Mouse (Mus musculus) lung, postnatal 0 days (tissue): ENCODE measurements around the gene Vps39. TPM values are rescaled to one million over a fixed set of nuclear protein-coding genes. Genes with fewer than 3 reads are reported as not detected.
A peak's percentile ranks its signal among the peaks of the same experiment; 100 is the strongest.

Experiments used
- ATAC-seq: fragments of 200-750 bp; cut with Nextera tagmentation; 2 replicates; pipeline ENCODE4 v1.8.0; 2017; ENCODE audit warnings: moderate library complexity
- DNase-seq: peaks from one replicate; pipeline ENCODE4 v3.0.0-alpha.2; 2016; ENCODE audit warnings: low spot score
- H3K27ac ChIP-seq: fragments of 300-500 bp; sonication (generic); 2 replicates; pipeline ENCODE4 v1.5.1; 2014; ENCODE audit warnings: antibody characterized with exemption, mild to moderate bottlenecking, low read length, mixed read lengths
- H3K27me3 ChIP-seq: fragments of 300-500 bp; sonication (generic); replicated peaks from 2 replicates; pipeline ENCODE4 v1.6.1; 2014; ENCODE audit warnings: low read length, mixed read lengths; ENCODE audit not compliant: insufficient read depth
- H3K36me3 ChIP-seq: fragments of 300-500 bp; sonication (generic); 2 replicates; pipeline ENCODE4 v1.6.1; 2014; ENCODE audit warnings: low read length, mixed read lengths; ENCODE audit not compliant: insufficient read depth
- H3K4me1 ChIP-seq: fragments of 300-500 bp; sonication (generic); 2 replicates; pipeline ENCODE4 v1.6.1; 2014; ENCODE audit warnings: antibody characterized with exemption, low read depth, low read length, mixed read lengths; ENCODE audit not compliant: insufficient read depth
- H3K4me2 ChIP-seq: fragments of 300-500 bp; sonication (generic); replicated peaks from 2 replicates; pipeline ENCODE4 v1.6.1; 2014; ENCODE audit warnings: low read depth, mild to moderate bottlenecking, low read length, moderate library complexity, mixed read lengths
- H3K4me3 ChIP-seq: fragments of 300-500 bp; sonication (generic); 2 replicates; pipeline ENCODE4 v1.5.1; 2014; ENCODE audit warnings: low read depth, low read length
- H3K9ac ChIP-seq: fragments of 300-500 bp; sonication (generic); replicated peaks from 2 replicates; pipeline ENCODE4 v1.6.1; 2014; ENCODE audit warnings: low read depth, mild to moderate bottlenecking
- H3K9me3 ChIP-seq: fragments of 300-500 bp; sonication (generic); 2 replicates; pipeline ENCODE4 v1.6.1; 2016; ENCODE audit warnings: low read length, mixed read lengths
- CTCF ChIP-seq: IDR thresholded peaks from 2 replicates; pipeline ENCODE4 v1.5.1; 2016; ENCODE audit warnings: antibody characterized with exemption, mild to moderate bottlenecking
- EP300 ChIP-seq: IDR thresholded peaks from 2 replicates; pipeline ENCODE4 v1.6.1; 2016; ENCODE audit warnings: antibody characterized with exemption, mild to moderate bottlenecking, control low read depth
- WGBS: fragments of 180-500 bp; shearing (Covaris S2); extraction: QIAGEN DNeasy Blood & Tissue Kit; methylation state at CpG from one replicate; pipeline ENCODE4 v1.1.7; 2014; 5-methylcytosine and 5-hydroxymethylcytosine counted together
- polyA plus RNA-seq: library from polyadenylated mRNA; unstranded; fragments of >200 nt; fragmentation: Nextera tagmentation; extraction: Ambion mirVana; gene quantifications from 2 replicates; pipeline ENCODE4 v1.2.1, GENCODE M21; 2015

The Vps39 gene
- polyA plus RNA-seq, 1 experiment from 2014 or later = 15.2 TPM

DNA sequence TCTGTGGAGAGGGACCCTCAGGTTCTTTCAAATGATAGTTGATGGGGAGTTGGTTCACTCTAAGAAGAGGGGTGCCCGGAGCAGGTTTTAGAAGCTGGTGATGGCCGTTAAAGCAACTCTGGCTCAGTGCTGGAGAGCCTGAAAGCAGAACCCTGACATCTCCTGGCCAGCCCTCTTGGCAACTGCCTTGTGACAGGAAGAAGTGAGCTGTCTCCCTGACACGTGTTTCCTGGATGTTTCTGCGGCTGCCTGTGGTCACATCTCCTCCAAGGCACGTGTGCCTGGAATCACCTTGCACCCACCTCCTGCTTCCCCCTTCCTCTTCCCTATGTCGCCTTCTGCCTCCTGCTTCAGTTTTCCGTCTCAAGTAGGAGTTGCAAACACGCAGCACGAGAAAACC lies 4.8 kb downstream of the Vps39 start:
- peaks cover 17% of the 10 kb centered on the region for H3K36me3 ChIP-seq
- H3K9me3 ChIP-seq = no peaks in the 10 kb centered on the region
- no peak overlapping the region for H3K4me2 ChIP-seq
- ATAC-seq = no peak
- WGBS = 60% methylated on average over 9 of the region's 9 CpGs
- DNase-seq = peak; percentile 19
- peaks cover 4% of the 10 kb centered on the region; the same call in 1 of the 2 replicates for H3K4me1 ChIP-seq
- H3K27me3 ChIP-seq = no peaks in the 10 kb centered on the region
- H3K4me3 ChIP-seq = no peak overlapping the region
- TF ChIP-seq CTCF (no peak), EP300 (no peak)
- H3K9ac ChIP-seq = no peak overlapping the region
- no peak overlapping the region for H3K27ac ChIP-seq

GRCm38 (mm10) chr2:120341741-120342140 lies 11.2 kb downstream of the Vps39 start:
- ATAC-seq (no peak), DNase-seq (no peak)
- Histone ChIP-seq H3K9ac (no peak overlapping the region), H3K4me3 (no peak overlapping the region), H3K36me3 (peaks cover 35% of the 10 kb centered on the region), H3K27ac (no peak overlapping the region), H3K4me2 (no peak overlapping the region), H3K27me3 (no peaks in the 10 kb centered on the region), H3K9me3 (no peaks in the 10 kb centered on the region), H3K4me1 (no peaks in the 10 kb centered on the region)
- 92% methylated on average over 1 of the region's 1 CpGs for WGBS
- TF ChIP-seq EP300 (no peak), CTCF (no peak)

DNA sequence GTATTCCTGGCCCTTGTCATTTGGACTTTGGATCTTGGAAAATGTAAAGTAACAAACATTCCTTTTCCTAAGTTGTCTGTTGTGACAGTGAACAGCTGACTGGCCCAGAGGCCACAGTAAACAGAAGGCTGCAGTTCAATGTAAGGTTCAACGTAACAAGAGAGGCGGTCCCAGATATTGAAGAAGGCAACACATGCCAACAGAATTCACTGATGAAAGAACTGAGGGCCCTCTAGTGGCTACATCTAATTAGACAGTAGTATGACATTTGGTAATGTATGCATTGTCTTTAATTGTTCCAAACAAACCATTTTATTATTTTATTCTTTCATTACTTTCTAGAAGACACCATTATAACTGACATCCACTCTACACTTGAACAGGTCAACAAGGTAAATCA lies 15.1 kb downstream of the Vps39 start:
- no peak overlapping the region for H3K9ac ChIP-seq
- peak; percentile 38 for TF ChIP-seq CTCF
- no peak for TF ChIP-seq EP300
- peaks cover 31% of the 10 kb centered on the region; the same call in 1 of the 2 replicates for H3K36me3 ChIP-seq
- H3K27me3 ChIP-seq = no peaks in the 10 kb centered on the region
- ATAC-seq (no peak), DNase-seq (peak; percentile 26)
- no peak overlapping the region for H3K4me2 ChIP-seq
- H3K9me3 ChIP-seq = no peaks in the 10 kb centered on the region
- no peak overlapping the region for H3K27ac ChIP-seq
- no peaks in the 10 kb centered on the region for H3K4me1 ChIP-seq
- 42% methylated on average over 2 of the region's 2 CpGs for WGBS
- no peak overlapping the region for H3K4me3 ChIP-seq

GRCm38 (mm10) chr2:120331575-120331974 lies 21.4 kb downstream of the Vps39 start:
- Histone ChIP-seq H3K9ac (no peak overlapping the region), H3K4me2 (no peak overlapping the region), H3K36me3 (peaks cover 31% of the 10 kb centered on the region; the same call in 1 of the 2 replicates), H3K27ac (no peak overlapping the region), H3K9me3 (no peaks in the 10 kb centered on the region), H3K27me3 (no peaks in the 10 kb centered on the region), H3K4me3 (no peak overlapping the region), H3K4me1 (no peaks in the 10 kb centered on the region)
- ATAC-seq (no peak), DNase-seq (no peak)
- WGBS = 83% methylated on average over 4 of the region's 4 CpGs
- TF ChIP-seq EP300 = no peak
- TF ChIP-seq CTCF = no peak

GRCm38 (mm10) chr2:120315077-120315476 lies 37.9 kb downstream of the Vps39 start:
- WGBS = 60% methylated on average over 4 of the region's 4 CpGs
- H3K27me3 ChIP-seq = no peaks in the 10 kb centered on the region
- no peaks in the 10 kb centered on the region for H3K9me3 ChIP-seq
- H3K4me2 ChIP-seq = no peak overlapping the region
- TF ChIP-seq EP300 (no peak), CTCF (no peak)
- no peak for ATAC-seq
- no peak overlapping the region for H3K27ac ChIP-seq
- H3K9ac ChIP-seq = no peak overlapping the region
- 0 out of 2 replicates have a peak, but pooled peaks cover 7% of the 10 kb centered on the region for H3K36me3 ChIP-seq
- H3K4me1 ChIP-seq = no peaks in the 10 kb centered on the region
- DNase-seq = peak; percentile 27
- no peak overlapping the region for H3K4me3 ChIP-seq

- no peaks in the 10 kb centered on the region for H3K4me1 ChIP-seq
- no peak for ATAC-seq
Measured at GRCm38 (mm10) chr2:120314487-120314886, 38.5 kb downstream of the Vps39 start.

GRCm38 (mm10) chr2:120313976-120314375 lies 39.0 kb downstream of the Vps39 start, which contains the start of gene Pla2g4f:
TSS of gene Pla2g4f (minus strand) at chr2:120314165.
- 0 out of 2 replicates have a peak, but pooled peaks cover 7% of the 10 kb centered on the region for H3K36me3 ChIP-seq
- H3K4me2 ChIP-seq = no peak within 1 kb of the TSS
- TF ChIP-seq CTCF = no peak
- no peak for TF ChIP-seq EP300
- no peak within 1 kb of the TSS for H3K9ac ChIP-seq
- no peaks in the 10 kb centered on the region for H3K27me3 ChIP-seq
- peak within 1 kb of the TSS; percentile 38 for H3K27ac ChIP-seq
- WGBS = 49% methylated on average over 3 of the region's 3 CpGs
- ATAC-seq (peak; percentile 90), DNase-seq (peak; percentile 86)
- H3K9me3 ChIP-seq = no peaks in the 10 kb centered on the region
- no peak within 1 kb of the TSS for H3K4me3 ChIP-seq
- no peaks in the 10 kb centered on the region for H3K4me1 ChIP-seq

More at GRCm38 (mm10) chr2:120314487-120314886, 38.5 kb downstream of the Vps39 start:
- no peaks in the 10 kb centered on the region for H3K27me3 ChIP-seq
- H3K4me3 ChIP-seq = no peak overlapping the region
- no peak overlapping the region for H3K4me2 ChIP-seq
- H3K9ac ChIP-seq = no peak overlapping the region
- no peaks in the 10 kb centered on the region for H3K9me3 ChIP-seq
- H3K36me3 ChIP-seq = 0 out of 2 replicates have a peak, but pooled peaks cover 7% of the 10 kb centered on the region
- peak overlapping the region; percentile 38; the same call in 1 of the 2 replicates for H3K27ac ChIP-seq
- WGBS = 70% methylated on average over 4 of the region's 4 CpGs
- TF ChIP-seq CTCF (no peak), EP300 (no peak)
- DNase-seq = no peak
